Mouse (Mus musculus): ENCODE measurements at regions not wholly inside any gene's neighbourhood (a gene's known extent, or its start where the extent isn't known, plus 50 kb on each side); places are given as distances from the start of the nearest gene placed in this dataset.

- WGBS: 71% methylated on average over 5 of the region's 5 CpGs
- ATAC-seq (replicated peaks): no peak
- H3K36me3 ChIP-seq: no peaks in the 10 kb centered on the region
- H3K4me3 ChIP-seq: no peak overlapping the region
- no peaks in the 10 kb centered on the region for H3K9me3 ChIP-seq
- H3K27ac ChIP-seq (replicated peaks): no peak overlapping the region
- H3K9ac ChIP-seq (replicated peaks): no peak overlapping the region
- H3K27me3 ChIP-seq: no peaks in the 10 kb centered on the region
- H3K4me2 ChIP-seq (replicated peaks): no peak overlapping the region
- no peaks in the 10 kb centered on the region for H3K4me1 ChIP-seq
Observed at GRCm38 (mm10) chrX:41045156-41045555, 355.5 kb upstream of the Gria3 start.

- H3K4me1 ChIP-seq: no peaks in the 10 kb centered on the region
- H3K9me3 ChIP-seq: no peaks in the 10 kb centered on the region
- WGBS: 62% methylated on average over 2 of the region's 2 CpGs
- H3K4me3 ChIP-seq: no peak overlapping the region
- H3K27me3 ChIP-seq: no peaks in the 10 kb centered on the region
- no peak overlapping the region for H3K4me2 ChIP-seq (replicated peaks)
- no peaks in the 10 kb centered on the region for H3K36me3 ChIP-seq
- H3K9ac ChIP-seq (replicated peaks): no peak overlapping the region
- no peak overlapping the region for H3K27ac ChIP-seq (replicated peaks)
- peak; percentile 66; the same call in 1 of the 2 replicates for ATAC-seq (replicated peaks)
Observed at GRCm38 (mm10) chrX:41052861-41053260, 347.8 kb upstream of the Gria3 start.

GRCm38 (mm10) chrX:41054619-41055018, 346.0 kb upstream of the Gria3 start:
- H3K36me3 ChIP-seq: no peaks in the 10 kb centered on the region
- no peak overlapping the region for H3K4me2 ChIP-seq (replicated peaks)
- no peaks in the 10 kb centered on the region for H3K4me1 ChIP-seq
- ATAC-seq (replicated peaks): no peak
- no peaks in the 10 kb centered on the region for H3K27me3 ChIP-seq
- H3K9me3 ChIP-seq: no peaks in the 10 kb centered on the region
- H3K9ac ChIP-seq (replicated peaks): no peak overlapping the region
- H3K27ac ChIP-seq (replicated peaks): no peak overlapping the region
- no peak overlapping the region for H3K4me3 ChIP-seq
